Mouse (Mus musculus) erythroblast, embryonic 14.5 days (primary cell): Measurements from ENCODE around the gene C130026I21Rik. TPM values are rescaled to one million over a fixed set of nuclear protein-coding genes. Genes with fewer than 3 reads are reported as not detected.
"Not testable (repeated sequence)": the region's sequence is repeated elsewhere in the genome, so short reads cannot be mapped to it uniquely, and the experiment has no call there.

ENCODE experiments used
- H3K27me3 ChIP-seq: 2 replicates; pipeline ENCODE4 v1.6.1; 2012; ENCODE audit warnings: inconsistent platforms; ENCODE audit not compliant: control insufficient read depth
- H3K36me3 ChIP-seq: 2 replicates; pipeline ENCODE4 v1.6.1; 2012; ENCODE audit warnings: mild to moderate bottlenecking, inconsistent platforms; ENCODE audit not compliant: control insufficient read depth
- H3K4me1 ChIP-seq: 2 replicates; pipeline ENCODE4 v1.6.1; 2012; ENCODE audit warnings: inconsistent platforms; ENCODE audit not compliant: control insufficient read depth
- H3K4me3 ChIP-seq: replicated peaks from 2 replicates; pipeline ENCODE3; 2012; ENCODE audit warnings: moderate library complexity, mild to moderate bottlenecking, inconsistent platforms
- H3K9me3 ChIP-seq: 2 replicates; pipeline ENCODE4 v1.6.1; 2012; ENCODE audit warnings: low read length, inconsistent platforms, mixed read lengths; ENCODE audit not compliant: control insufficient read depth
- GATA1 ChIP-seq: IDR thresholded peaks from 2 replicates; pipeline ENCODE4 v1.6.1; 2012; ENCODE audit warnings: low read length, inconsistent platforms, mixed read lengths
- TAL1 ChIP-seq: IDR thresholded peaks from 3 replicates; pipeline ENCODE4 v1.6.1; 2012; ENCODE audit warnings: low read length, inconsistent platforms, mixed read lengths
- polyA plus RNA-seq: library from polyadenylated mRNA; stranded (reverse); fragments of >175 nt; gene quantifications from 2 replicates; pipeline ENCODE4 v1.2.3, GENCODE M21; 2012

The C130026I21Rik gene
- polyA plus RNA-seq, 1 experiment = 0.09 TPM

- not testable (repeated sequence) for H3K9me3 ChIP-seq, H3K4me3 ChIP-seq, H3K4me1 ChIP-seq, H3K27me3 ChIP-seq, H3K36me3 ChIP-seq
Observed at GRCm38 (mm10) chr1:84957713-84958112, 312.7 kb downstream of the C130026I21Rik start.

GRCm38 (mm10) chr1:84956771-84957170 is 313.6 kb downstream of the C130026I21Rik start:
- H3K4me1 ChIP-seq, H3K36me3 ChIP-seq, H3K4me3 ChIP-seq, H3K9me3 ChIP-seq, H3K27me3 ChIP-seq: not testable (repeated sequence)

GRCm38 (mm10) chr1:84952456-84953181 is 317.7 kb downstream of the C130026I21Rik start:
- Histone ChIP-seq H3K36me3 (no peaks in the 10 kb centered on the region), H3K27me3 (no peaks in the 10 kb centered on the region), H3K4me3 (no peak overlapping the region), H3K4me1 (no peaks in the 10 kb centered on the region), H3K9me3 (peaks cover 14% of the 10 kb centered on the region)
- TF ChIP-seq GATA1 = no peak
- no peak for TF ChIP-seq TAL1

- H3K4me3 ChIP-seq = no peak overlapping the region
- H3K9me3 ChIP-seq = peaks cover 10% of the 10 kb centered on the region
- H3K36me3 ChIP-seq = no peaks in the 10 kb centered on the region
- H3K4me1 ChIP-seq = no peaks in the 10 kb centered on the region
- TF ChIP-seq GATA1 (no peak), TAL1 (no peak)
- no peaks in the 10 kb centered on the region for H3K27me3 ChIP-seq
Observed at GRCm38 (mm10) chr1:84951566-84951965, 318.8 kb downstream of the C130026I21Rik start.

GRCm38 (mm10) chr1:84947390-84947789 is 323.0 kb downstream of the C130026I21Rik start:
- peaks cover 9% of the 10 kb centered on the region for H3K9me3 ChIP-seq
- TF ChIP-seq TAL1 = no peak
- no peaks in the 10 kb centered on the region for H3K36me3 ChIP-seq
- no peaks in the 10 kb centered on the region for H3K27me3 ChIP-seq
- H3K4me3 ChIP-seq = no peak overlapping the region
- no peaks in the 10 kb centered on the region for H3K4me1 ChIP-seq

GRCm38 (mm10) chr1:84945950-84946349 is 324.4 kb downstream of the C130026I21Rik start:
- Histone ChIP-seq H3K36me3 (no peaks in the 10 kb centered on the region), H3K27me3 (no peaks in the 10 kb centered on the region)
- TF ChIP-seq GATA1 (no peak), TAL1 (no peak)

GRCm38 (mm10) chr1:84943549-84943948 is 326.8 kb downstream of the C130026I21Rik start:
- TF ChIP-seq GATA1 (no peak), TAL1 (no peak)
- Histone ChIP-seq H3K4me1 (no peaks in the 10 kb centered on the region), H3K36me3 (no peaks in the 10 kb centered on the region), H3K4me3 (no peak overlapping the region), H3K9me3 (no peaks in the 10 kb centered on the region), H3K27me3 (no peaks in the 10 kb centered on the region)

More at GRCm38 (mm10) chr1:84945950-84946349, 324.4 kb downstream of the C130026I21Rik start:
- Histone ChIP-seq H3K4me1 (no peaks in the 10 kb centered on the region), H3K4me3 (no peak overlapping the region), H3K9me3 (peaks cover 2% of the 10 kb centered on the region; the same call in 1 of the 2 replicates)

Other genes with a start within 250 kb of the C130026I21Rik start
- gene Gm10553, start 170.4 kb downstream of the C130026I21Rik start, polyA plus RNA-seq = not detected in 2 replicates
- gene A530032D15Rik, start 160.7 kb downstream of the C130026I21Rik start, polyA plus RNA-seq = not detected in 2 replicates